Mouse (Mus musculus) gastrocnemius, adult 2 months (tissue): Measurements from ENCODE around the gene Ap5z1. TPM values are rescaled to one million over a fixed set of nuclear protein-coding genes. Genes with fewer than 3 reads are reported as not detected.

Experiments
- DNase-seq: peaks from one replicate; pipeline ENCODE4 v3.0.0; 2022
- H3K27ac ChIP-seq: fragments of 200-600 bp; 2 replicates; pipeline ENCODE4 v1.8.1; 2022; ENCODE audit warnings: mild to moderate bottlenecking
- H3K4me3 ChIP-seq: fragments of 200-600 bp; 2 replicates; pipeline ENCODE4 v1.8.1; 2022; ENCODE audit warnings: mild to moderate bottlenecking, moderate library complexity
- CTCF ChIP-seq: fragments of 200-600 bp; IDR thresholded peaks from 2 replicates; pipeline ENCODE4 v1.8.1; 2022; ENCODE audit warnings: antibody characterized with exemption, mild to moderate bottlenecking, moderate library complexity
- intact Hi-C: fragments of 180-260 bp; cut with DNase I; formaldehyde crosslinking; loops from one replicate; pipeline ENCODE4 v1.15.1; 2025
- total RNA-seq, 2 experiments: library from RNA; stranded (reverse); gene quantifications; 2 replicates each; pipeline ENCODE4 v1.2.3; 2021

Ap5z1 gene
- total RNA-seq, 2 experiments from 2014 or later = 3.7 to 5.0 TPM

GRCm38 (mm10) chr5:142461942-142462640 lies 1.7 kb upstream of the Ap5z1 start:
- intact Hi-C loops = no loop called here
- no peak for DNase-seq
- no peak overlapping the region for H3K4me3 ChIP-seq
- no peak for TF ChIP-seq CTCF
- H3K27ac ChIP-seq = no peak overlapping the region

GRCm38 (mm10) chr5:142462641-142462948 lies 1.1 kb upstream of the Ap5z1 start:
- intact Hi-C loops = no loop called here
- TF ChIP-seq CTCF = no peak
- DNase-seq = no peak
- H3K4me3 ChIP-seq = no peak overlapping the region
- H3K27ac ChIP-seq = peak overlapping the region; percentile 89; the same call in 1 of the 2 replicates

- intact Hi-C loops = no loop called here
- H3K27ac ChIP-seq = peak overlapping the region; percentile 89
- DNase-seq = no peak
- H3K4me3 ChIP-seq = peak overlapping the region; percentile 99
- no peak for TF ChIP-seq CTCF
Observed at GRCm38 (mm10) chr5:142463011-142463410, 733 bp upstream of the Ap5z1 start.

- no peak for DNase-seq
- no peak overlapping the region for H3K4me3 ChIP-seq
- intact Hi-C loops = no loop called here
- no peak for TF ChIP-seq CTCF
- H3K27ac ChIP-seq = no peak overlapping the region
Observed at GRCm38 (mm10) chr5:142468375-142468774, 4.6 kb downstream of the Ap5z1 start.

GRCm38 (mm10) chr5:142469796-142470195 lies 6.1 kb downstream of the Ap5z1 start:
- intact Hi-C loops = no loop called here
- TF ChIP-seq CTCF = no peak
- H3K4me3 ChIP-seq = no peak overlapping the region
- H3K27ac ChIP-seq = no peak overlapping the region
- peak; percentile 11 for DNase-seq

- DNase-seq = no peak
- Histone ChIP-seq H3K27ac (no peak overlapping the region), H3K4me3 (no peak overlapping the region)
- intact Hi-C loops = no loop called here
- no peak for TF ChIP-seq CTCF
Observed at GRCm38 (mm10) chr5:142473696-142474095, 10.0 kb downstream of the Ap5z1 start.

- Histone ChIP-seq H3K27ac (no peak overlapping the region), H3K4me3 (no peak overlapping the region)
- no peak for DNase-seq
- TF ChIP-seq CTCF = no peak
- intact Hi-C loops = loop anchor here (5.0 kb wide), 1 partner anchor 242 kb away; no protein-coding TSS in a partner anchor
Observed at GRCm38 (mm10) chr5:142475669-142476068, 11.9 kb downstream of the Ap5z1 start.

- no peak for TF ChIP-seq CTCF
- Histone ChIP-seq H3K27ac (no peak overlapping the region), H3K4me3 (no peak overlapping the region)
- intact Hi-C loops = loop anchor here (5.0 kb wide), 1 partner anchor 240 kb away; no protein-coding TSS in a partner anchor
- no peak for DNase-seq
Observed at GRCm38 (mm10) chr5:142477346-142477745, 13.6 kb downstream of the Ap5z1 start.

- no peak overlapping the region for H3K4me3 ChIP-seq
- TF ChIP-seq CTCF = no peak
- intact Hi-C loops = loop anchor here (1.0 to 5.0 kb wide), 2 partner anchors 73 to 239 kb away; partner anchors contain the start of gene Radil
- DNase-seq = no peak
- H3K27ac ChIP-seq = no peak overlapping the region
Observed at GRCm38 (mm10) chr5:142477866-142478615, 14.3 kb downstream of the Ap5z1 start.

- TF ChIP-seq CTCF = peak; percentile 94
- intact Hi-C loops = loop anchor here (1.0 to 5.0 kb wide), 2 partner anchors 72 to 238 kb away; partner anchors contain the start of gene Radil
- peak; percentile 88 for DNase-seq
- H3K27ac ChIP-seq = peak overlapping the region; percentile 50
- peak overlapping the region; percentile 57 for H3K4me3 ChIP-seq
Observed at GRCm38 (mm10) chr5:142478829-142479435, 15.2 kb downstream of the Ap5z1 start.

GRCm38 (mm10) chr5:142482512-142482911 lies 18.8 kb downstream of the Ap5z1 start:
- peak; percentile 76 for TF ChIP-seq CTCF
- intact Hi-C loops = loop anchor here (10.0 kb wide), 1 partner anchor 142 kb away; the partner anchor contains the start of gene Wipi2

GRCm38 (mm10) chr5:142483581-142483980 lies 19.8 kb downstream of the Ap5z1 start:
- TF ChIP-seq CTCF = no peak
- intact Hi-C loops = loop anchor here (10.0 kb wide), 1 partner anchor 141 kb away; the partner anchor contains the start of gene Wipi2
- no peak overlapping the region for H3K27ac ChIP-seq
- H3K4me3 ChIP-seq = no peak overlapping the region
- DNase-seq = no peak

More at GRCm38 (mm10) chr5:142482512-142482911, 18.8 kb downstream of the Ap5z1 start:
- peak; percentile 67 for DNase-seq
- Histone ChIP-seq H3K27ac (no peak overlapping the region), H3K4me3 (no peak overlapping the region)

GRCm38 (mm10) chr5:142486654-142487053 lies 22.9 kb downstream of the Ap5z1 start:
- H3K4me3 ChIP-seq = no peak overlapping the region
- no peak overlapping the region for H3K27ac ChIP-seq
- no peak for TF ChIP-seq CTCF
- no peak for DNase-seq
- intact Hi-C loops = loop anchor here (10.0 kb wide), 1 partner anchor 138 kb away; the partner anchor contains the start of gene Wipi2
